Mouse (Mus musculus) testis, adult 2 months (tissue): ENCODE data around the gene Atraid. TPM values are rescaled to one million over a fixed set of nuclear protein-coding genes. Genes with fewer than 3 reads are reported as not detected.

ENCODE experiments used
- H3K27ac ChIP-seq: fragments of 200-500 bp; 2 replicates; pipeline ENCODE4 v1.5.1; 2012; ENCODE audit warnings: low read depth, low read length; ENCODE audit not compliant: control insufficient read depth, insufficient read depth
- H3K27me3 ChIP-seq: fragments of 200-500 bp; 2 replicates; pipeline ENCODE4 v1.6.1; 2012; ENCODE audit warnings: mild to moderate bottlenecking, low read length, moderate library complexity; ENCODE audit not compliant: control insufficient read depth, insufficient read depth
- H3K36me3 ChIP-seq: fragments of 200-500 bp; 2 replicates; pipeline ENCODE4 v1.6.1; 2012; ENCODE audit warnings: mild to moderate bottlenecking, low read length; ENCODE audit not compliant: control insufficient read depth, insufficient read depth
- H3K4me1 ChIP-seq: fragments of 200-500 bp; 2 replicates; pipeline ENCODE4 v1.6.1; 2012; ENCODE audit warnings: low read length; ENCODE audit not compliant: control insufficient read depth, insufficient read depth
- H3K4me3 ChIP-seq: fragments of 200-500 bp; 2 replicates; pipeline ENCODE4 v1.5.1; 2012; ENCODE audit warnings: low read depth, mild to moderate bottlenecking, low read length, moderate library complexity, mixed read lengths; ENCODE audit not compliant: control insufficient read depth
- CTCF ChIP-seq: fragments of 200-500 bp; IDR thresholded peaks from 2 replicates; pipeline ENCODE4 v1.5.1; 2012; ENCODE audit warnings: low read depth, mild to moderate bottlenecking, inconsistent platforms, low read length, moderate library complexity; ENCODE audit not compliant: control insufficient read depth, insufficient read depth, insufficient replicate concordance
- POLR2A ChIP-seq: fragments of 200-500 bp; IDR thresholded peaks from 2 replicates; pipeline ENCODE4 v1.6.1; 2012; ENCODE audit warnings: low read depth, mild to moderate bottlenecking, inconsistent platforms, low read length, moderate library complexity; ENCODE audit not compliant: control insufficient read depth
- polyA plus RNA-seq: library from polyadenylated mRNA; depleted of rRNA; stranded (reverse); fragments of >200 nt; gene quantifications from 2 replicates; pipeline ENCODE4 v1.2.3, GENCODE M21; 2012; rRNA removed

The Atraid gene
- polyA plus RNA-seq, 1 experiment: 47.7 TPM

DNA sequence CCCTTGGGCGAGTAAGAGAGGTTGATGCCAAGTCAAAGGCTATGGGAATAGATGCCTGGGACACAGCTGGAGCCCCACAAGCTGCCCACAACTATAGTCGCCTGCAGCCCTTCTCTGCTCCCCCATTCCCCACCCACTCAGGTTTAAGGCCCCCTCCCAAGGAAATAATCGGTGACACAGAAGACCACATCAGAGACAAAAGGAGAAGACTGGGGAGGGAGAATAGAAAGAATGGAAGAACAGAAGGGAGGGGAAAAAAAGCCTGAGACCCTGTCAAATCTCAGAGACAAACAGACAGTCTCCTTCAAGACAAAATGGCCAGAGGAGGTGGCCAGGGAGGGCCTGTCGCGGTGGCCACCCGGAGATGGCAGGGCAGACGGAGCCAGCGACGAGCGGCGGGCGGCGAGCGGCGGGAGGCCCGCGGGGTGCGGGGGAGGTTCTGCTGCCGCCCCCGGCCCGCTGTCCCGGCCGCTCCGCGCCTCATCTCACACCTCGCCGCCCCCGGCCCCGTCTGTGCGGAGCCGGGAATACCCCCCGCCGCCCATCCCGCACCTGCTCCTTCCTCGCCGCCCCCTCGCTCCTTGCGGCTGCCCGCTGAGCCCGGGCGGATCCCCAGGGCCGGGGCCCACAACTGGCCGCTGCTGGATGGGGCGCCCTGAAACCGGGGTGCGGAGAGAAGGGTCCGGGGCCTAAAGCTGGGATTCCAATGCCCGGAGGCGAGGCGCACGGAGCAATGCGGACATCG lies 44.3 kb downstream of the Atraid start:
- no peak overlapping the region for H3K27ac ChIP-seq
- H3K36me3 ChIP-seq: no peaks in the 10 kb centered on the region

GRCm38 (mm10) chr5:31093151-31094041 lies 45.3 kb downstream of the Atraid start:
- Histone ChIP-seq H3K27ac (no peak overlapping the region), H3K36me3 (no peaks in the 10 kb centered on the region), H3K4me3 (peak overlapping the region; percentile 41), H3K4me1 (peaks cover 32% of the 10 kb centered on the region), H3K27me3 (peaks cover 5% of the 10 kb centered on the region; the same call in 1 of the 2 replicates)
- TF ChIP-seq CTCF (no peak), POLR2A (no peak)

More for the DNA sequence above, 44.3 kb downstream of the Atraid start:
- Histone ChIP-seq H3K27me3 (peaks cover 5% of the 10 kb centered on the region; the same call in 1 of the 2 replicates), H3K4me3 (peak overlapping the region; percentile 41), H3K4me1 (peaks cover 32% of the 10 kb centered on the region)
- TF ChIP-seq CTCF (no peak), POLR2A (no peak)

DNA sequence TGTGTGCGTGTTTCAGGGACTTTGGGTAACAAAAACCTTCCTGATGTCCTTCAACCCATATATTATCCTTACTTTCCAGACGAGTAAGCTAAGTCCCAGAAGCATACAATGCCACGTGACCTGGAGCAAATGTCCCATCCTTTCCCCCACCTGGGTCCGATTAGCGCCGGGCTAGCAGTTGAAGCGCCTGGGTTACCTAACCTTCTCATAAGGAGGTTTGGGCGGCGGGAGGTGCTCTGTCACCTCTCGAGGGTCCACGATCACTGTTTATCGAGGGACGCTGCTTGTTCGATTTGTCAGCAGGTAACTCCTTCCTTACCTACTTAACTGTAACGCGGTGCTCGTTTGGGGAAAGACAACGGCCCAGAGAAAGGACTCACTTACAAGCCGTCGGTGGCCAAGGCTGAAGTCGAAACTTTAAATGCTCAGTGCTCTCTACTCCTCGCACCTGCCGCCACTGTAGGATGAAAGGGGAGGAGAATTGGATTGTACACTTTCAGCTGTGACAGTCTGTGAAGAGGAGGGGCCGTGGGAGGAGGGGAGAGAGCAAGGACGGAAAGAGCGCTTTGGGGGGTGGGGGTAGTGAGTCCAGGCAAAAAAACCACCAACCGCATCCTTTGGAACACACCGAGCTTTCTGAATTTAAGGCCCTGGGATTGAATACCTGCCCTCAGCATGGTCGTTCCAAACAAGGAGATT lies 46.1 kb downstream of the Atraid start:
- Histone ChIP-seq H3K27ac (no peak overlapping the region), H3K4me3 (peak overlapping the region; percentile 12), H3K36me3 (no peaks in the 10 kb centered on the region), H3K4me1 (peaks cover 32% of the 10 kb centered on the region), H3K27me3 (peaks cover 5% of the 10 kb centered on the region; the same call in 1 of the 2 replicates)
- TF ChIP-seq CTCF (no peak), POLR2A (no peak)

GRCm38 (mm10) chr5:31094799-31095691 lies 46.9 kb downstream of the Atraid start:
- TF ChIP-seq POLR2A: no peak
- no peak for TF ChIP-seq CTCF
- peak overlapping the region; percentile 12 for H3K4me3 ChIP-seq
- no peak overlapping the region for H3K27ac ChIP-seq
- no peaks in the 10 kb centered on the region for H3K36me3 ChIP-seq
- peaks cover 32% of the 10 kb centered on the region for H3K4me1 ChIP-seq
- H3K27me3 ChIP-seq: peaks cover 5% of the 10 kb centered on the region; the same call in 1 of the 2 replicates

GRCm38 (mm10) chr5:31095711-31096480 lies 47.8 kb downstream of the Atraid start:
- TF ChIP-seq CTCF (no peak), POLR2A (no peak)
- Histone ChIP-seq H3K4me3 (peak overlapping the region; percentile 12; the same call in 1 of the 2 replicates), H3K36me3 (no peaks in the 10 kb centered on the region), H3K27ac (no peak overlapping the region), H3K27me3 (peaks cover 5% of the 10 kb centered on the region; the same call in 1 of the 2 replicates), H3K4me1 (peaks cover 32% of the 10 kb centered on the region)

Other genes starting within 250 kb of the Atraid start
- gene Mapre3, start 233.7 kb upstream of the Atraid start, polyA plus RNA-seq: 341 and 342 TPM in 2 replicates
- gene Tmem214, start 180.3 kb upstream of the Atraid start, polyA plus RNA-seq: 126 and 131 TPM in 2 replicates
- gene Agbl5, start 159.6 kb upstream of the Atraid start, polyA plus RNA-seq: 489 and 539 TPM in 2 replicates
- gene Ost4, start 140.5 kb upstream of the Atraid start, polyA plus RNA-seq: 184 and 197 TPM in 2 replicates
- 5.7 and 6.5 TPM in 2 replicates for gene Emilin1, start 134.9 kb upstream of the Atraid start, polyA plus RNA-seq
- 6.0 and 10.3 TPM in 2 replicates for gene Khk, start 126.9 kb upstream of the Atraid start, polyA plus RNA-seq
- gene Cgref1, start 102.7 kb upstream of the Atraid start, polyA plus RNA-seq: 0.69 and 0.77 TPM in 2 replicates
- gene Preb, start 88.0 kb upstream of the Atraid start, polyA plus RNA-seq: 79.5 and 83.1 TPM in 2 replicates
- 1.00 and 1.0 TPM in 2 replicates for gene Tcf23, start 79.7 kb upstream of the Atraid start, polyA plus RNA-seq
- 5.4 and 6.2 TPM in 2 replicates for gene Slc5a6, start 612 bp downstream of the Atraid start, polyA plus RNA-seq
- gene Cad, start 6.5 kb downstream of the Atraid start, polyA plus RNA-seq: 11.2 and 14.0 TPM in 2 replicates
- gene Dnajc5g, start 58.0 kb downstream of the Atraid start, polyA plus RNA-seq: 172 and 183 TPM in 2 replicates
- gene Slc30a3, start 59.9 kb downstream of the Atraid start, polyA plus RNA-seq: 311 and 315 TPM in 2 replicates
- 9.8 and 11.1 TPM in 2 replicates for gene Trim54, start 68.4 kb downstream of the Atraid start, polyA plus RNA-seq
- gene Ucn, start 90.5 kb downstream of the Atraid start, polyA plus RNA-seq: 0.57 and 1.4 TPM in 2 replicates
- 11.2 and 14.3 TPM in 2 replicates for gene Mpv17, start 105.9 kb downstream of the Atraid start, polyA plus RNA-seq
- 7.3 and 9.7 TPM in 2 replicates for gene Gm29609, start 131.6 kb downstream of the Atraid start, polyA plus RNA-seq
- gene Gtf3c2, start 131.8 kb downstream of the Atraid start, polyA plus RNA-seq: 47.2 and 49.0 TPM in 2 replicates
- 22.2 and 24.8 TPM in 2 replicates for gene Snx17, start 144.9 kb downstream of the Atraid start, polyA plus RNA-seq
- 107 and 116 TPM in 2 replicates for gene Eif2b4, start 145.1 kb downstream of the Atraid start, polyA plus RNA-seq
- 53.2 and 60.0 TPM in 2 replicates for gene Zfp513, start 154.0 kb downstream of the Atraid start, polyA plus RNA-seq
- gene Ppm1g, start 172.4 kb downstream of the Atraid start, polyA plus RNA-seq: 392 and 429 TPM in 2 replicates
- gene Nrbp1, start 192.6 kb downstream of the Atraid start, polyA plus RNA-seq: 62.5 and 64.2 TPM in 2 replicates
- 86.1 and 103 TPM in 2 replicates for gene Gm9970, start 192.9 kb downstream of the Atraid start, polyA plus RNA-seq
- 20.9 and 23.1 TPM in 2 replicates for gene Krtcap3, start 203.4 kb downstream of the Atraid start, polyA plus RNA-seq
- 439 and 454 TPM in 2 replicates for gene Ift172, start 242.8 kb downstream of the Atraid start, polyA plus RNA-seq
- 1.4 and 2.0 TPM in 2 replicates for gene Fndc4, start 247.8 kb downstream of the Atraid start, polyA plus RNA-seq
- 0.53 and 0.55 TPM in 2 replicates for gene Gckr, start 249.1 kb downstream of the Atraid start, polyA plus RNA-seq